Mouse (Mus musculus) lung, postnatal 25 days (tissue): Measurements from ENCODE around the gene Vil1.

Experiments
- DNase-seq: peaks from one replicate; pipeline ENCODE4 v3.0.0; 2022; ENCODE audit warnings: low spot score

Vil1 gene

GRCm38 (mm10) chr1:74408589-74409504 lies at the start of gene Vil1:
Gene Vil1 (plus strand): TSS chr1:74409376.
- no peak for DNase-seq

GRCm38 (mm10) chr1:74359952-74360517 lies 49.1 kb upstream of the Vil1 start:
- no peak for DNase-seq

- peak; percentile 85 for DNase-seq
These were observed 47.4 kb upstream of the Vil1 start, which contains the start of gene Catip for GRCm38 (mm10) chr1:74361812-74362211. Gene Catip (plus strand): TSS chr1:74362108.

GRCm38 (mm10) chr1:74362325-74363229 lies 46.6 kb upstream of the Vil1 start:
- DNase-seq: no peak

GRCm38 (mm10) chr1:74363437-74363836 lies 45.7 kb upstream of the Vil1 start:
- DNase-seq: no peak

GRCm38 (mm10) chr1:74364270-74364669 lies 44.9 kb upstream of the Vil1 start:
- no peak for DNase-seq

DNA sequence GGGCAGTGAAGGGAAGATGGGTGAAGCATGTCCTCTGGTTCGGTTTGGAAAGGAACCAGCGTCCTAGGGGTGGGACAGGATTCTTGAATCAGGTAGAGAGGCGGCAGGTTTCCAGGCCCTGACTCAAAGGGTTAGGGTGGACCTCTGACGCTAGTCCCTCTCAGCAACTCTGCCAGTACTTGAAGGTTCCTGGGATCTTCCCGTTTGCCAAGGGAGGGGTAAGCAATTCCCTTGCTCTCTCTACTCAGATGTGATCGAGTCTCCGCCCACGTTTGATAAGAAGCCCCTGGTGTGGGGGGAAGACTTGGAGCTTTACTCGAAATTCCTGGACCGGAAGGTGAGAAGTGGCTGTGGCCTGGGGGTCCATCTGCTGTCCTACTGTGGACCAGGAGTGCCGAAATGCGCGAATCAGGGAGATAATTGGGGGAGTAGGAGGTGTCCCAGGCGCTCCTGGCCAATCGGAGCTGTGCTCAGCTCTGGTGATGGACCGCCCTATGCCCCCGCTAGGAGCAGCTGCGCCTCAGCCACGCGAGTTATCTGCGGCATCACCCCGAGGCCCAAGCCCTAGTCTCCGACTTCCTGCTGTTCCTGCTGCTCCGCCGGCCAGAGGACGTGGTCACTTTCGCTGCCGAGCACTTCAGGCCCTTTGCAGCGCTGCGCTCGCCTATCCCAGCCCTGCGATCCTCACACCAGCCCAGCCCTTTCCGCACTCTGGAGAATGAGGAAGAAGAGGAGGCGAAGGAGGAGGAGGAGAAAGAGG lies 41.1 kb upstream of the Vil1 start:
- peak; percentile 58 for DNase-seq

- no peak for DNase-seq
These were observed 39.1 kb upstream of the Vil1 start for GRCm38 (mm10) chr1:74370040-74370439.

DNA sequence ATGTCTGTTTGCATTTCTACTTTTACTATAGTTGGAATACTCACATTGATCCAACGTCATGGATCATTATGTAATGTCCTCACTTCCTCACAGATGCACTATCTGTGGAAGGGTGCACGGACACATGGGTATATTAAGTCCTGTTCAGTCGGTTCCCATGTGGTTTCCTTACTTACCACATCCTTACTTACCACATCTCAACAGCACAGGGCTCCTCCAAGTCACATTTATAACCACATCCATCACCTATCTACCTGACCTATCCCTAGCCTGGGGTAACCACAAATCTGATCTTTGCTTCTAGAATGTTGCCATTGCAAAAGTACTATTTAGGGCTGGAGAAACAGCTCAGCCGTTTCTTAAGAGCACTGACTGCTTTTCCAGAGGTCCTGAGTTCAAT lies 35.8 kb upstream of the Vil1 start:
- no peak for DNase-seq

DNA sequence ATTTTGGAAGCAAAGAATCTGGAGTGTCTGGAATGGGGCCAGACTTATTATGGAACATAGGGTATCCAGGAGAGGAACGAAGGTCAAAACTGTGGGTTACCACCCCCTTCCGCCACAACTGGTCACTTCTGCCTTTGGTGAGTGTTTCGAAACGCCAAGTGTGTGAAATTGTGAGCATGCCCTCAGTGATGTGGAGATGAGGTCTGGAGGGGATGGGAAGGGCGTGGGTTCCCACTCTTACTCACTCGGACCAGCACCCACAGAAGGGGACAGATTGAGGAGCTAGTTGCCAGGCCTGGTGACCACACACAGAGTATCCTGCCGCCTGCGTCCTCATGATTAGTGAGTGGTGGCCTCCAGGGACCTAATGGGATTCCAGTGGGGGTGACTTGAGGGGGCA lies 34.2 kb upstream of the Vil1 start, which contains the start of gene Slc11a1:
Gene Slc11a1 (plus strand): TSS at position 216 of the 400 bp plus-strand sequence.
- DNase-seq: peak; percentile 47

- DNase-seq: no peak
These were observed 33.6 kb upstream of the Vil1 start for GRCm38 (mm10) chr1:74375561-74375960.

DNA sequence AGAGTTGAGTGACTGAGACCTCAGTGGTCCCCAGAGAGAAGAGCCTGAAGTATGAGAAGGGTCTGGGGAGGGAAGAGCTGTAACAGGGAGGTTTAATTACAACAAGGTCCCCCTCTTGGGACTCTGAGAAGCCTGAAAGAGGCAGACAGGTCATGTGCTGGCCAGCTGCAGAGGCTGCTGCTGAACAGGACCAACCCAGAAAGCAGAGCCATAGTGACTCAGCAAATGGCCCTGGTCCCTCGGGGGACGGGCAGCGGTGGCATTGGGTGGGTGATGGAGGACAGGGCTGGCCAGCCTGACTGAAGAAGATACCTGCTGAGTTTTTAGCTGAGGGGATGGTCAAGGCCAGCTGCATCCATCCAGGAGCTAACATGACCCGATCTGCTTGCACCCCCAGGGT lies 32.8 kb upstream of the Vil1 start:
- DNase-seq: no peak

DNA sequence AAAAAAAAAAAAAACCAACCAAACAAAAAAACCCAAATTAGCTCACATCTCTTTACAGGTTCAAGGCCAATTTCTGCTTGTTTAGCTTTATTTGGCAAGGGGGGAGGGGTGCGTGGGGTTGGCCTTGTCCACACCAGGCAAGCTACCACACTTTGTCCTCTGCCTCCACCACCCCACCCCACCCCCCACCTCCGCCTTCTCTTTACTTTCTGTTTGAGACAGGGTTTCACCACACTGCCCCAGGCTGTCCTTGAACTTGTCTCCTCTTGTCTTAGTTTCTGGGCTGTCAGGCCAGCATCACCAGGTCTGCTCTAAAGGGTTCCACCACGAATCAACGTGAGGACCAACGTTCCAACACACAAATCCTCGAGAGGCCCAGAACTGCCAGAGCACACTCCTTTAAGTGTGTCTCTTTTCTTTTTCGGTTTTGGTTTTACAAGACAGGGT lies 30.1 kb upstream of the Vil1 start:
- DNase-seq: no peak

GRCm38 (mm10) chr1:74380484-74380883 lies 28.7 kb upstream of the Vil1 start:
- no peak for DNase-seq

DNA sequence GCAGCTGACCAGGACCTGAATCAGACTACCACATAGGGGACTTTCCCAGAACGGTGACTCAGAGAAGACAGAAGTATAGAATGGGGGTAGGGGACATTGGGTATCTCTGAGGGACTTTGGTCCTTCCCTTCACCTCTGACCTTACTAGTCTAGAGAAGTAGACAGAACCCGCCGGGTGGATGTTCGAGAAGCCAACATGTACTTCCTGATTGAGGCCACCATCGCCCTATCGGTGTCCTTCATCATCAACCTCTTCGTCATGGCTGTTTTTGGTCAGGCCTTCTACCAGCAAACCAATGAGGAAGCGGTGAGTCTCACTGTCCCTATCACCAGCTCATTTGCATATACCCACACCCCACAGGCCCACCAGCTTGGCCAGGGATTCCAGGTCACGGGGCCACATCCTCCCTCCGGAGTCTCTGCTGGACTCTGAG lies 27.6 kb upstream of the Vil1 start:
- DNase-seq: no peak

DNA sequence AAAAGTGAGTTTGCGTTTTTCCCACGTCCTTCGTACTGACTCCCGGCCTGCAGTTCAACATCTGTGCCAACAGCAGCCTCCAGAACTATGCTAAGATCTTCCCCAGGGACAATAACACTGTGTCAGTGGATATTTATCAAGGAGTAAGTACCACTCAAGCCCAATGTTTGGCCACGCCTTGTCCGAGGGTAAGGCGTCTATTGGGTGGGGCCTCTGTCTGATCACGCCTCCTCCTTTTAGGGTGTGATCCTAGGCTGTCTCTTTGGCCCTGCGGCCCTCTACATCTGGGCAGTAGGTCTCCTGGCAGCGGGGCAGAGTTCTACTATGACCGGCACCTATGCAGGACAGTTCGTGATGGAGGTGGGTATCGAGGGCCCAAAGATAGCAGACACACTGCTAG lies 25.8 kb upstream of the Vil1 start:
- no peak for DNase-seq

DNA sequence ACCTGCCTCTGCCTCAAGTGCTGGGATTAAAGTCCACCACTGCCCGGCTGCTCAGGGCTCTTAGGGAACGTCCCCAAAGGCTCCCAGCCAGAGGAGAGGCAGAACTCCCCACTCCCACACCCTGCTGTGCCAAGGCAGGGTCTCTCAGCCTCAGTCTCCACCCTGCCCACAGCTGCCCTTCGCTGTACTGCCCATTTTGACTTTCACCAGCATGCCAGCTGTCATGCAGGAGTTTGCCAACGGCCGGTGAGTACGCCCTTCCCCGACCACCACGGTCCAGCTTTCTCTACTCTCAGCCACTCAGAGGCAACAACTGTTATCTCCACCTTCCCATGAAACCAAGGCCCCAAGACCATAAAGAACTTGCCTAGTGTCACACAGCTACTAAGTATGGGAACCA lies 24.7 kb upstream of the Vil1 start:
- DNase-seq: no peak

- no peak for DNase-seq
These were observed 24.1 kb upstream of the Vil1 start for GRCm38 (mm10) chr1:74385064-74385463.

DNA sequence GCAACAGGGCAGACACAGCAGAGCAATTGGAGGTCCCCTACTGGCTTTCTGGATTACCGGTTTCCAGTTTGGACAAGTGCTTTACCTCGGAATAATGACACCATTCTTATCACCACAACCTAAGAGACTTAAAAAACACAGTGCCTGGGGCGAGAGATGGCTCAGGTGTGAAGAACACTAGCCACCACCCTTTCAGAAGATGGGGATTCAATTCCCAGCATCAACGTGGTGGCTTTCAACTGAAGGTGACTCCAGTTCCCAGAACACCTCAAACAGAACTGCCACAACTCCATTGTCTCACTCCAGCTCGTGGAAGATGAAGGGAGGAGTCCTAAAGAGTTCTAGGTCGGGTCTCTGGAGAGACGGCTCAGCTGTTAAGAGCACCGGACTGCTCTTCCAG lies 23.6 kb upstream of the Vil1 start:
- DNase-seq: no peak

- no peak for DNase-seq
These were observed 22.8 kb upstream of the Vil1 start for GRCm38 (mm10) chr1:74386363-74386713.

GRCm38 (mm10) chr1:74386714-74387385 lies 22.3 kb upstream of the Vil1 start:
- DNase-seq: peak; percentile 96
